Mouse (Mus musculus) liver, embryonic 14.5 days (tissue): ENCODE results near the gene Cfap299. TPM values are rescaled to one million over a fixed set of nuclear protein-coding genes. Genes with fewer than 3 reads are reported as not detected.

Experiments used
- ATAC-seq: fragments of 200-750 bp; cut with Nextera tagmentation; 2 replicates; pipeline ENCODE4 v1.8.0; 2017; ENCODE audit warnings: moderate number of reproducible peaks, mild to moderate bottlenecking, moderate library complexity; ENCODE audit not compliant: insufficient read depth
- DNase-seq, 3 experiments: peaks; one replicate each; pipeline ENCODE4 v3.0.0-alpha.2; 2012 to 2013; ENCODE audit warnings: low read depth in 3 of 3, low spot score in 3 of 3
- H3K27ac ChIP-seq: fragments of 300-500 bp; sonication (generic); 2 replicates; pipeline ENCODE4 v1.5.1; 2014; ENCODE audit warnings: moderate library complexity, mild to moderate bottlenecking, control low read depth, inconsistent platforms
- H3K27me3 ChIP-seq: fragments of 300-500 bp; sonication (generic); 2 replicates; pipeline ENCODE4 v1.6.1; 2014; ENCODE audit warnings: mild to moderate bottlenecking, low read length, moderate library complexity; ENCODE audit not compliant: control insufficient read depth, insufficient read depth
- H3K36me3 ChIP-seq: fragments of 300-500 bp; sonication (generic); replicated peaks from 2 replicates; pipeline ENCODE4 v1.6.1; 2014; ENCODE audit warnings: low read depth; ENCODE audit not compliant: control insufficient read depth, insufficient read depth
- H3K4me1 ChIP-seq, 2 experiments: fragments of 200-500 bp in 1 of 2; fragments of 300-500 bp in 1 of 2; sonication (generic) in 1 of 2; replicated peaks; 2 replicates each; pipeline ENCODE4 v1.6.1; 2012 to 2014; ENCODE audit warnings: antibody characterized with exemption in 1 of 2, inconsistent platforms in 1 of 2, low read length in 1 of 2; ENCODE audit not compliant: control insufficient read depth in 2 of 2, insufficient read depth in 2 of 2
- H3K4me2 ChIP-seq: fragments of 300-500 bp; sonication (generic); 2 replicates; pipeline ENCODE4 v1.6.1; 2014; ENCODE audit warnings: low read depth, mild to moderate bottlenecking, control low read depth, moderate library complexity
- H3K4me3 ChIP-seq, 2 experiments: fragments of 200-500 bp in 1 of 2; fragments of 300-500 bp in 1 of 2; sonication (generic) in 1 of 2; 2 replicates each; pipeline ENCODE4 v1.5.1; 2012 to 2014; ENCODE audit warnings: low read depth in 2 of 2, low read length in 2 of 2, mild to moderate bottlenecking in 2 of 2, control low read depth in 1 of 2, inconsistent platforms in 1 of 2, moderate library complexity in 1 of 2; ENCODE audit not compliant: insufficient read depth in 1 of 2
- H3K9ac ChIP-seq: fragments of 300-500 bp; sonication (generic); replicated peaks from 2 replicates; pipeline ENCODE4 v1.6.1; 2014; ENCODE audit warnings: mild to moderate bottlenecking, control low read depth, moderate library complexity
- H3K9me3 ChIP-seq: fragments of 300-500 bp; sonication (generic); 2 replicates; pipeline ENCODE4 v1.6.1; 2016; ENCODE audit warnings: low read length, mixed read lengths; ENCODE audit not compliant: control insufficient read depth
- CTCF ChIP-seq: IDR thresholded peaks from 2 replicates; pipeline ENCODE4 v1.5.1; 2016; ENCODE audit warnings: antibody characterized with exemption, low read depth, control low read depth
- EP300 ChIP-seq: IDR thresholded peaks from 2 replicates; pipeline ENCODE4 v1.6.1; 2016; ENCODE audit warnings: antibody characterized with exemption, low read depth
- WGBS: fragments of 180-500 bp; shearing (Covaris S2); extraction: QIAGEN DNeasy Blood & Tissue Kit; methylation state at CpG from one replicate; pipeline ENCODE4 v1.1.7; 2014; ENCODE audit not compliant: insufficient replicate concordance; 5-methylcytosine and 5-hydroxymethylcytosine counted together
- polyA plus RNA-seq, 2 experiments: library from polyadenylated mRNA; depleted of rRNA in 1 of 2; stranded (reverse) in 1 of 2; unstranded in 1 of 2; fragments of >200 nt; fragmentation: Nextera tagmentation in 1 of 2; extraction: Ambion mirVana in 1 of 2; gene quantifications; 2 replicates each; pipeline versions ENCODE4 v1.2.1 to v1.2.3; 2012 to 2014

Cfap299 gene
- polyA plus RNA-seq, 2 experiments = not detected

DNA sequence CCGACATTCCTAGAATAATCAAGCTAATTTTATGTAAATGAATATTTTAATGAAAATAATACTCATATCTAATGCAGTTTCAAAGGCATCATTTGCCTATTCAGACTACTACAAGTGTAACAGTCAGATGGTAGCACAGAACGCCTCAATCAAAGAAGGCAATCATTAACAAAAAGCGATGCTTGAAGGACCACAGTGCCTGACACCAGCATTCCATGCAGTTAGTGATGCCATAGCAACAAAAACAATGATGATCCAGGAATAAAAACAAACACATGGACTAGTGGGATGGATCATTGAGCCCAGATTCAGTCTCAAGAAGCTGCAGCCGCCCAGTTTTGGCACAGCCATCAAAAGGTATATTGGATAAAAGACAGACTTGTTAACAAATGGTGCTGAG lies 232.2 kb downstream of the Cfap299 start:
- TF ChIP-seq EP300 (no peak), CTCF (no peak)
- Histone ChIP-seq H3K36me3 (no peaks in the 10 kb centered on the region), H3K9ac (no peak overlapping the region), H3K27me3 (no peaks in the 10 kb centered on the region), H3K9me3 (no peaks in the 10 kb centered on the region), H3K4me1 (no peaks in the 10 kb centered on the region), H3K4me3 (no peak overlapping the region), H3K4me2 (no peak overlapping the region), H3K27ac (no peak overlapping the region)
- ATAC-seq = no peak
- no peak for DNase-seq
- WGBS = 69% methylated on average over 4 of the region's 4 CpGs

DNA sequence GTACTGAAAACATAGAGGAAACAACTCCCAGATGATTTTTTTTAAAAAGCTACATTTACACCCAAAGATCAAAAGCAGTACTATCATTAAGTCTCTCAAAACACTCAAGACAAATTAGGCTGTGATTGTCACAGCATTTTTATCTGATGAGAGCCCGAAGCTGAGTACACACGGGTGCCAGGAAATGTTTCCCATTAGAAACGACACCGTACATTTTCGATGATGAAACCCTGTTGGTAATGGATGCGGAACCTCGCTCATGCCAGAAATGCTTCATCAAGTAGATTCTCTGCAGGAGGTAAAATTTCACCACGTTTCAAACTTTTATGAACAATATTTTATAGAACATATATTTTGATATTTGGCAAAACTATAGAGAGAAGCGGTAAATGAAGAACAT lies 233.7 kb downstream of the Cfap299 start:
- no peaks in the 10 kb centered on the region for H3K27me3 ChIP-seq
- H3K27ac ChIP-seq = no peak overlapping the region
- H3K4me3 ChIP-seq = no peak overlapping the region
- DNase-seq = no peak
- H3K9me3 ChIP-seq = no peaks in the 10 kb centered on the region
- WGBS = 60% methylated on average over 9 of the region's 9 CpGs
- no peaks in the 10 kb centered on the region for H3K4me1 ChIP-seq
- H3K9ac ChIP-seq = no peak overlapping the region
- ATAC-seq = no peak
- TF ChIP-seq CTCF (no peak), EP300 (no peak)
- no peak overlapping the region for H3K4me2 ChIP-seq
- no peaks in the 10 kb centered on the region for H3K36me3 ChIP-seq

DNA sequence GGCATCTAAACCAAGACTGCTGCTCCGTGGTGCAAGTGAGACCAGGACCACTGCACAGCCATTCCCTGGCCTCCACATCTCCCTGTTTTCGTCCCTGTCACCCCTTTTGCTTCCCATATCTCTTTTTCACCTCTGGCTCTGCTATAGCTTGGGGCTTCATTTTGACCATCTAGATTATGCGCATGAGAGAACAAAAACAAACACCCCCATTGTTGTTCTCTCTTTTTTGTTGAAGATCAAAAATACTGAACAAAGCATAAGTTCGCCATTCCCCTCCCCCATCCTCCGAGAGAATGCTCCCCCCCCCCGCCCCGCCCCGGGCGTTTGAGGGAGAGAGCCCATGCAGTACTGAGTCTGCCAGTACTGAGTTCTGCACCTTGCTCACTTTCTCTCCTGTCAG lies 234.7 kb downstream of the Cfap299 start:
- no peaks in the 10 kb centered on the region for H3K4me1 ChIP-seq
- WGBS = 61% methylated on average over 9 of the region's 9 CpGs
- ATAC-seq (no peak), DNase-seq (no peak)
- H3K4me3 ChIP-seq = no peak overlapping the region
- H3K4me2 ChIP-seq = no peak overlapping the region
- no peaks in the 10 kb centered on the region for H3K36me3 ChIP-seq
- H3K9ac ChIP-seq = no peak overlapping the region
- no peaks in the 10 kb centered on the region for H3K27me3 ChIP-seq
- H3K9me3 ChIP-seq = no peaks in the 10 kb centered on the region
- no peak overlapping the region for H3K27ac ChIP-seq
- TF ChIP-seq CTCF = no peak
- no peak for TF ChIP-seq EP300

DNA sequence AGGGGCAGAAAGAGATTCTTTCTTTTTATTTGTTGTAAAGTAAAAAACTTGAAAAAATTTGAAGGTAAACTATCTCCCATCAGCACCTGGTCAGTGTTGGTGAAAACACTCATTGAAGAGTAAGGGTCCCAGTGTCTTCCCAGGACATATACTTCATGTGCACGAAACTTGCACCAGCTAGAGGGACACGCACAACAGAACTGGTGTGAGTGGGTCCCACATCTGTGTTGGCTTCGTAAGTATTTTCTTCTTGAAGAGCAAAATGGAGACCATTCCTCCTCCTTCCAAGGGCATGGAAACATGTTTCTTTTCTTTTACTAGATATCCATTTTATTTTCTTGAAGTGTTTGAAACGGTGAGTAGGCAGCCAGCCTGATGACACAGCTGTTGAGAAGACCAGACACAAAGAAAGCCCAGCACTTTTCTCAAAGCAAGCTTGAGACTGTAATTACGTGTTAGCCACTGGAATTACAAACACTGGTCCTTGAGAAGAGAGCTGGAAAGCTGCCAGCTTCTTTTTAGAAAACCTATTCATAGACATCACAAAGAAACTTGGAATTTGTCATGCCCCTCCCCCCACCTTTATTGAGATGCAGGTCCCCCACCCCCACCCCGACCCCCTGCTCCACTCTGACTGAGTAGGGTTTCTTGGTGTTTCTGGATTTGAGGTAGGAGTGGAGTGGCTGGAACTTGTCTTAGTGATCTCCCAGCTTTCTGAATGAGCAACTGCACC lies 237.5 kb downstream of the Cfap299 start:
- no peak overlapping the region for H3K4me3 ChIP-seq
- DNase-seq (no peak), ATAC-seq (no peak)
- H3K9me3 ChIP-seq = no peaks in the 10 kb centered on the region
- WGBS = 58% methylated on average over 6 of the region's 6 CpGs
- H3K4me2 ChIP-seq = no peak overlapping the region
- no peaks in the 10 kb centered on the region; a peak in 1 of 4 replicates for H3K4me1 ChIP-seq
- H3K9ac ChIP-seq = no peak overlapping the region
- H3K36me3 ChIP-seq = no peaks in the 10 kb centered on the region
- no peaks in the 10 kb centered on the region for H3K27me3 ChIP-seq
- TF ChIP-seq EP300 (no peak), CTCF (no peak)
- H3K27ac ChIP-seq = no peak overlapping the region

DNA sequence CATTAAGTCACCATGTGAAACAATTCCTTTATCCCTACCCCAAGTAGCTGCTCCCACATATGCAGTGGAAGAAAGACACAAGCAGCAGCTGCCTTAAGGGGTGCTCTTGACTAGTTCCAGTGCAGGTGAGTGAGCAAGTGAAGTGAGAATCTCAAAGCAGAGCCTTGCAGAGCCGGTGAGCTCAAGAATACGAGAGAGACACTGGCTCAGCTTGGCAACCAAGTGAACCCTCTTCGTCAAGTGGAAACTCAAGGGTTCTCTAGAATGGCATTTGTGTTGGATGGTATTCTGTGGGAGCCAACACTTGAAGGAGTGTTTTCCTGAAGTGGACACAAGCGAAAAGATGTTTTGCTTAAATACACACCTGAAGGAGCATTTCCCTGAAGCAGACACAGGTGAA lies 239.4 kb downstream of the Cfap299 start:
- no peaks in the 10 kb centered on the region for H3K27me3 ChIP-seq
- no peak overlapping the region for H3K4me3 ChIP-seq
- no peak overlapping the region for H3K4me2 ChIP-seq
- H3K4me1 ChIP-seq = no peaks in the 10 kb centered on the region; a peak in 1 of 4 replicates
- TF ChIP-seq CTCF = no peak
- no peaks in the 10 kb centered on the region for H3K9me3 ChIP-seq
- ATAC-seq = no peak
- 66% methylated on average over 4 of the region's 4 CpGs for WGBS
- H3K9ac ChIP-seq = no peak overlapping the region
- no peak for DNase-seq
- no peak overlapping the region for H3K27ac ChIP-seq
- no peaks in the 10 kb centered on the region for H3K36me3 ChIP-seq
